Mouse (Mus musculus) kidney, embryonic 14.5 days (tissue): Measurements from ENCODE around the gene Ifna15. TPM values are rescaled to one million over a fixed set of nuclear protein-coding genes. Genes with fewer than 3 reads are reported as not detected.
"Not testable (repeated sequence)": the region's sequence is repeated elsewhere in the genome, so short reads cannot be mapped to it uniquely, and the experiment has no call there.

Source experiments
- ATAC-seq: fragments of 200-750 bp; cut with Nextera tagmentation; 2 replicates; pipeline ENCODE4 v1.8.0; 2017; ENCODE audit warnings: moderate number of reproducible peaks, mild to moderate bottlenecking, moderate TSS enrichment, moderate library complexity; ENCODE audit not compliant: low FRiP score, low TSS enrichment
- H3K27ac ChIP-seq: fragments of 300-500 bp; sonication (generic); 2 replicates; pipeline ENCODE4 v1.5.1; 2014; ENCODE audit warnings: low read depth, mild to moderate bottlenecking, low read length, moderate library complexity, mixed read lengths
- H3K27me3 ChIP-seq: fragments of 300-500 bp; sonication (generic); 2 replicates; pipeline ENCODE4 v1.6.1; 2014; ENCODE audit warnings: mild to moderate bottlenecking, low read length; ENCODE audit not compliant: control insufficient read depth, insufficient read depth
- H3K36me3 ChIP-seq: fragments of 300-500 bp; sonication (generic); 2 replicates; pipeline ENCODE4 v1.6.1; 2014; ENCODE audit warnings: low read length, mixed read lengths; ENCODE audit not compliant: control insufficient read depth, insufficient read depth
- H3K4me1 ChIP-seq: fragments of 300-500 bp; sonication (generic); 2 replicates; pipeline ENCODE4 v1.6.1; 2014; ENCODE audit warnings: low read length, mixed read lengths; ENCODE audit not compliant: control insufficient read depth, insufficient read depth
- H3K4me2 ChIP-seq: fragments of 300-500 bp; sonication (generic); replicated peaks from 2 replicates; pipeline ENCODE4 v1.6.1; 2014; ENCODE audit warnings: low read depth, mild to moderate bottlenecking, low read length
- H3K4me3 ChIP-seq: fragments of 300-500 bp; sonication (generic); 2 replicates; pipeline ENCODE4 v1.5.1; 2014; ENCODE audit warnings: mild to moderate bottlenecking, low read length
- H3K9ac ChIP-seq: fragments of 300-500 bp; sonication (generic); 2 replicates; pipeline ENCODE4 v1.6.1; 2014; ENCODE audit warnings: low read depth, mild to moderate bottlenecking, low read length, moderate library complexity
- H3K9me3 ChIP-seq: fragments of 300-500 bp; sonication (generic); 2 replicates; pipeline ENCODE4 v1.6.1; 2016; ENCODE audit warnings: low read length; ENCODE audit not compliant: control insufficient read depth
- WGBS: fragments of 180-500 bp; shearing (Covaris S2); extraction: QIAGEN DNeasy Blood & Tissue Kit; methylation state at CpG from one replicate; pipeline ENCODE4 v1.1.7; 2014; 5-methylcytosine and 5-hydroxymethylcytosine counted together
- polyA plus RNA-seq: library from polyadenylated mRNA; unstranded; fragments of >200 nt; fragmentation: Nextera tagmentation; extraction: Ambion mirVana; gene quantifications from 2 replicates; pipeline ENCODE4 v1.2.1, GENCODE M21; 2014

Ifna15 gene
- polyA plus RNA-seq: not detected in 2 replicates

GRCm38 (mm10) chr4:88558145-88558544 lies at the start of gene Ifna15:
Ifna15 (minus strand) TSS chr4:88558245.
- not testable (repeated sequence) for H3K36me3 ChIP-seq, H3K9ac ChIP-seq, H3K27ac ChIP-seq, ATAC-seq, H3K27me3 ChIP-seq, H3K4me2 ChIP-seq, H3K9me3 ChIP-seq, H3K4me1 ChIP-seq, H3K4me3 ChIP-seq

GRCm38 (mm10) chr4:88603276-88603675 lies 45.2 kb upstream of the Ifna15 start, which contains the start of gene Ifna12:
Ifna12 (minus strand) TSS chr4:88603376.
- H3K9me3 ChIP-seq: no peaks in the 10 kb centered on the region
- H3K4me3 ChIP-seq: no peak within 1 kb of the TSS
- no peaks in the 10 kb centered on the region for H3K4me1 ChIP-seq
- no peak within 1 kb of the TSS for H3K27ac ChIP-seq
- no peak within 1 kb of the TSS for H3K9ac ChIP-seq
- no peaks in the 10 kb centered on the region for H3K36me3 ChIP-seq
- ATAC-seq: no peak
- H3K4me2 ChIP-seq: no peak within 1 kb of the TSS
- no peaks in the 10 kb centered on the region for H3K27me3 ChIP-seq

GRCm38 (mm10) chr4:88592285-88592684 lies 34.2 kb upstream of the Ifna15 start, which contains the start of gene Ifna9:
Ifna9 (minus strand) TSS chr4:88592385.
- H3K27ac ChIP-seq: no peak within 1 kb of the TSS
- no peaks in the 10 kb centered on the region for H3K36me3 ChIP-seq
- no peak within 1 kb of the TSS for H3K4me2 ChIP-seq
- ATAC-seq: no peak
- H3K9ac ChIP-seq: no peak within 1 kb of the TSS
- no peaks in the 10 kb centered on the region for H3K9me3 ChIP-seq
- no peak within 1 kb of the TSS for H3K4me3 ChIP-seq
- no peaks in the 10 kb centered on the region for H3K4me1 ChIP-seq
- 88% methylated on average over 1 of the region's 1 CpGs for WGBS
- no peaks in the 10 kb centered on the region for H3K27me3 ChIP-seq

- H3K4me2 ChIP-seq: no peak within 1 kb of the TSS
- WGBS: 63% methylated on average over 1 of the region's 1 CpGs
Observed at GRCm38 (mm10) chr4:88571698-88572097, 13.7 kb upstream of the Ifna15 start, which contains the start of gene Ifna14. Ifna14 (minus strand) TSS chr4:88571798.

GRCm38 (mm10) chr4:88561791-88562190 lies 3.7 kb upstream of the Ifna15 start:
- H3K4me3 ChIP-seq: no peak overlapping the region
- H3K9ac ChIP-seq: no peak overlapping the region
- H3K4me2 ChIP-seq: no peak overlapping the region
- no peaks in the 10 kb centered on the region for H3K36me3 ChIP-seq
- H3K27ac ChIP-seq: no peak overlapping the region
- ATAC-seq: no peak
- 89% methylated on average over 1 of the region's 1 CpGs for WGBS
- no peaks in the 10 kb centered on the region for H3K27me3 ChIP-seq
- no peaks in the 10 kb centered on the region for H3K9me3 ChIP-seq
- no peaks in the 10 kb centered on the region for H3K4me1 ChIP-seq

More at GRCm38 (mm10) chr4:88571698-88572097, 13.7 kb upstream of the Ifna15 start, which contains the start of gene Ifna14:
- H3K27ac ChIP-seq: no peak within 1 kb of the TSS
- no peaks in the 10 kb centered on the region for H3K36me3 ChIP-seq
- no peaks in the 10 kb centered on the region for H3K9me3 ChIP-seq
- no peaks in the 10 kb centered on the region for H3K4me1 ChIP-seq
- H3K4me3 ChIP-seq: no peak within 1 kb of the TSS
- H3K9ac ChIP-seq: no peak within 1 kb of the TSS
- no peaks in the 10 kb centered on the region for H3K27me3 ChIP-seq
- ATAC-seq: no peak

GRCm38 (mm10) chr4:88550161-88550945 lies 7.7 kb downstream of the Ifna15 start:
- no peak overlapping the region for H3K27ac ChIP-seq
- peak overlapping the region; percentile 24 for H3K4me2 ChIP-seq
- no peaks in the 10 kb centered on the region for H3K36me3 ChIP-seq
- 30% methylated on average over 22 of the region's 22 CpGs for WGBS
- H3K9ac ChIP-seq: no peak overlapping the region
- no peaks in the 10 kb centered on the region for H3K9me3 ChIP-seq
- H3K4me1 ChIP-seq: no peaks in the 10 kb centered on the region
- peak overlapping the region; percentile 31 for H3K4me3 ChIP-seq
- no peaks in the 10 kb centered on the region for H3K27me3 ChIP-seq
- peak; percentile 57; the same call in 1 of the 2 replicates for ATAC-seq

GRCm38 (mm10) chr4:88547986-88548385 lies 10.1 kb downstream of the Ifna15 start:
- Histone ChIP-seq H3K4me3 (no peak overlapping the region), H3K9me3 (no peaks in the 10 kb centered on the region), H3K27me3 (no peaks in the 10 kb centered on the region), H3K4me2 (no peak overlapping the region), H3K36me3 (no peaks in the 10 kb centered on the region), H3K9ac (no peak overlapping the region), H3K27ac (no peak overlapping the region), H3K4me1 (no peaks in the 10 kb centered on the region)
- no peak for ATAC-seq
- WGBS: 74% methylated on average over 1 of the region's 1 CpGs

- Histone ChIP-seq H3K4me2 (no peak overlapping the region), H3K27ac (no peak overlapping the region), H3K9me3 (no peaks in the 10 kb centered on the region), H3K4me3 (no peak overlapping the region), H3K9ac (no peak overlapping the region), H3K36me3 (no peaks in the 10 kb centered on the region), H3K4me1 (no peaks in the 10 kb centered on the region), H3K27me3 (no peaks in the 10 kb centered on the region)
- 55% methylated on average over 2 of the region's 2 CpGs for WGBS
- ATAC-seq: peak; percentile 55; the same call in 1 of the 2 replicates
Observed at GRCm38 (mm10) chr4:88543649-88544234, 14.3 kb downstream of the Ifna15 start.

GRCm38 (mm10) chr4:88537328-88537727 lies 20.7 kb downstream of the Ifna15 start:
- WGBS: 67% methylated on average over 12 of the region's 12 CpGs
- Histone ChIP-seq H3K9ac (no peak overlapping the region), H3K4me2 (no peak overlapping the region), H3K4me3 (no peak overlapping the region), H3K27me3 (no peaks in the 10 kb centered on the region), H3K36me3 (no peaks in the 10 kb centered on the region), H3K4me1 (no peaks in the 10 kb centered on the region), H3K9me3 (no peaks in the 10 kb centered on the region), H3K27ac (no peak overlapping the region)
- no peak for ATAC-seq
